Mouse (Mus musculus): ENCODE measurements around the gene Nudt9. TPM values are rescaled to one million over a fixed set of nuclear protein-coding genes. Genes with fewer than 3 reads are reported as not detected.
A peak's percentile ranks its signal among the peaks of the same experiment; 100 is the strongest.

Nudt9 gene
- polyA plus RNA-seq, 1 experiment from 2014 or later = 63.0 TPM

DNA sequence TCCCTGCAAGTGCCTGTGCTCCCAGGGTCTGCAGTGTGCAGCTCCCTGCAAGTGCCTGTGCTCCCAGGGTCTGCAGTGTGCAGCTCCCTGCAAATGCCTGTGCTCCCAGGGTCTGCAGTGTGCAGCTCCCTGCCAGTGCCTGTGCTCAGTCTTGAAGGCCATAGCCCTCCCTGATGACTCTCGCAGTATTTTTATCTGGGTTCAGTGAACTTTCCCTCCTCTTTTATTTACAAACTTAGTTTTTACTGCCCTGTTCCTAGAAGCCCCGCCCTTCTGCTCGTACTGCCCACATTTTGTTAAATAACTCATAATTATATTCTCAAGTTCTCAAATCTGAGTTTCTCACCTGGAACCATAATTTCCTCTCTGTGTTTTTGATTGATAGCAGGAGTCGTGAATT is 57.1 kb downstream of the Nudt9 start:
- no peak overlapping the region for H3K27ac ChIP-seq
- no peaks in the 10 kb centered on the region for H3K36me3 ChIP-seq
- H3K4me3 ChIP-seq = no peak overlapping the region
- H3K4me1 ChIP-seq = peaks cover 36% of the 10 kb centered on the region
- WGBS = 76% methylated on average over 4 of the region's 4 CpGs
- H3K27me3 ChIP-seq (ENCODE audit: low read depth, poor library complexity, severe bottlenecking) = no peaks in the 10 kb centered on the region
- no peaks in the 10 kb centered on the region for H3K9me3 ChIP-seq (replicated peaks)
- no peak for DNase-seq (ENCODE audit: low spot score)

DNA sequence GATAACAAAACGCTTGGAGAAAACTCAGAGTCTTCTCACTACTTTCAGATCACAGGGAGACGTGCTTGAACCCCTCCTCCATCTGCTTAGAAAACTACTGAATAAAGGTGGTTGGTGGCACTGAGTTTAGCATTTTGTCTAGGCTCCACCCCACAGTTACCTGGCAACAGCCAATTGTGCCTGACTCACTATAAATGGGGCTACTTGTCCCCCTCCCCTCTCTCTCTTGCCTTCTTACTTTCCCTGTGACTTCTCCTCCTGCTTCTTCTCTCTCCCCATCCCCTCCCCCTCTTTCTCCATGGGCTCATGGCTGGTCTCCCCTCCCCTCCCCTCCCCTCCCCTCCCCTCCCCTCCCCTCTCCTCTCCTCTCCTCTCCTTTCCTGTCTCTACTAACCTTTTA is 58.0 kb downstream of the Nudt9 start:
- H3K36me3 ChIP-seq = no peaks in the 10 kb centered on the region
- WGBS = 76% methylated on average over 2 of the region's 2 CpGs
- no peaks in the 10 kb centered on the region for H3K27me3 ChIP-seq (ENCODE audit: low read depth, poor library complexity, severe bottlenecking)
- H3K4me3 ChIP-seq = no peak overlapping the region
- H3K27ac ChIP-seq = no peak overlapping the region
- peaks cover 46% of the 10 kb centered on the region for H3K4me1 ChIP-seq
- H3K9me3 ChIP-seq (replicated peaks) = no peaks in the 10 kb centered on the region
- no peak for DNase-seq (ENCODE audit: low spot score)

DNA sequence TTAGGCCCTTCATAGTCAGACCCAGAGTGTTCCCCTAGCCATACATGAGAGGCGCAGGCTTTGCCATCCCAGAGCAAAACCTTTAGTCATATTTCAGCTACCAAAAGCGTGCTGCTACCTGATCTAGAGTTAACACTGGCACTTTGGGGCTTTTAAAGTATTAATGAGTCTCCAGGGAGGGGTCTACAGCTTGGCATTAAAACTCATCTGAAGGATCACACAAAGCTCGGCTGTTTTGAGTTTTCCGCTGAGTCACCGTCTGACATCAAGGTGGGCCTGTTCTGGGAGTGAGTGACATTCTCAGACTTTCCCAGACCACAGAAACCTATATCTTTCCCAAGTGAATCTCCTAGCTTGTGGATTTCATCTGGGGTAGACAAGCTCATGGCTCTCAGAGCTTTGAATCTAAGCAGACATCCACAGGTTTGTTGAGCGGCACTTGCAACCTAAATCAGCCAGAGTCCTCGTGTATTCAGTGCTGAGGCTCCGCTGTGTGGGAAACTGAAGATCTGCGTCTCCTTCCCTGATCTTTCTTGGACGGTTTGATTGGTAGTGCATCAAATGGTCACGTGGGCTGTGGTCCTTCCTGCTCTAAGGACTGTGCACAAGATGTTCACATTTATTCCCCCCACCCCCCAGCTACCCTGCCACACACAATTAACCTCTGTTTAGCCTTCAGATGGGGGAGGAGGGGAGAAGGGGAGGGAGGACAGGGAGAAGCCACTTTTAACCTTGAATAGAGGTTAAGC is 62.2 kb downstream of the Nudt9 start:
- WGBS = 52% methylated on average over 11 of the region's 11 CpGs
- H3K4me1 ChIP-seq = peaks cover 68% of the 10 kb centered on the region
- peak overlapping the region; percentile 63; the same call in 1 of the 2 replicates for H3K27ac ChIP-seq

DNA sequence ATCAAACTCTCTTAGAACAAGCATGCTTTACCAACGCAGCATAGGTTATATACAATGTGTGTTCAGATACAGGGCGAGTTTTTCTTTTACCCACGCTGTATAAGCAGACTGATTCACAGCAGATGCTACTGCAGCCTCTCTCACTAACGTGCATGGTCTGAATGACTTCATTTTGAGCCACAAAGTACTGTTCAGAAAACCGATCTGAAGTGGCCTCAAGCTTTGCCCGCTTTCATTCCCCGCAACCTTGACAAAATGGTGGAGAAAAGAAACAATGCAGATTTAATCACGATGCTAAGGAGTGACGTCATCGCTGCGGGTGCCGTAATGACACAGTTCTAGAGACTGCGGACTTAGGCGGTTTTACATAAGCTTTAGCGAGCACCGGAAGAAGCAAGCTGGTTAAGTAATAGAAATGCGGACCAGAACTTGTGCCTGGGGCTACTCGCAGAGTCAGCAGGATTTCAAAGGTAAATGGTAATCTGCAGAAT is 62.8 kb downstream of the Nudt9 start:
- peak; percentile 35 for DNase-seq (ENCODE audit: low spot score)
- Histone ChIP-seq H3K27me3 (ENCODE audit: low read depth, poor library complexity, severe bottlenecking) (no peaks in the 10 kb centered on the region), H3K36me3 (no peaks in the 10 kb centered on the region), H3K4me3 (peak overlapping the region; percentile 24), H3K4me1 (peaks cover 71% of the 10 kb centered on the region), H3K9me3 (replicated peaks) (no peaks in the 10 kb centered on the region), H3K27ac (peak overlapping the region; percentile 63; the same call in 1 of the 2 replicates)
- WGBS = 31% methylated on average over 18 of the region's 18 CpGs

More for the DNA sequence above, 62.2 kb downstream of the Nudt9 start:
- Histone ChIP-seq H3K27me3 (ENCODE audit: low read depth, poor library complexity, severe bottlenecking) (no peaks in the 10 kb centered on the region), H3K36me3 (no peaks in the 10 kb centered on the region), H3K4me3 (peak overlapping the region; percentile 24; the same call in 1 of the 2 replicates), H3K9me3 (replicated peaks) (no peaks in the 10 kb centered on the region)
- DNase-seq (ENCODE audit: low spot score) = peak; percentile 41

DNA sequence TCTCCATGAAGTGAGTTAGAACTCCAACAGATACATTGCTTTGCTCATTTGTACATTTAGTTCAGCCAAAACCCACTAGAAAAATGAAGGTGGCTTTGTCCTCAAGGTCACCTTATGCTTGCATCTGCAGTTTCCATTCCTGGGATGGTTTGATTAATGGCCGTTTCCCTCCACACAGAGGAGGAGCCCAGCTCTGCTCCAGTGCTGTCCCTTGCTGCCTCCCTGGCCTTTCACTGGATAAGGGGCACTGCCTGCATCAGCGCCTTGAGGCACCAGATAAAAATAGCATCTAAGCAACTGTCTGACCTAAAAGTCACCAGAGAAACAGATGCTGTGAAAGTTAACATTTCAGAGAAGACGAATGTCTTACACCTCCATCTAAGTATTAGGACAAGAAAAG is 63.4 kb downstream of the Nudt9 start:
- Histone ChIP-seq H3K27me3 (ENCODE audit: low read depth, poor library complexity, severe bottlenecking) (no peaks in the 10 kb centered on the region), H3K4me1 (peaks cover 65% of the 10 kb centered on the region), H3K36me3 (no peaks in the 10 kb centered on the region), H3K4me3 (peak overlapping the region; percentile 24; the same call in 1 of the 2 replicates), H3K27ac (no peak overlapping the region; the same call in 1 of the 2 replicates), H3K9me3 (replicated peaks) (no peaks in the 10 kb centered on the region)
- DNase-seq (ENCODE audit: low spot score) = no peak
- WGBS = 31% methylated on average over 3 of the region's 3 CpGs

DNA sequence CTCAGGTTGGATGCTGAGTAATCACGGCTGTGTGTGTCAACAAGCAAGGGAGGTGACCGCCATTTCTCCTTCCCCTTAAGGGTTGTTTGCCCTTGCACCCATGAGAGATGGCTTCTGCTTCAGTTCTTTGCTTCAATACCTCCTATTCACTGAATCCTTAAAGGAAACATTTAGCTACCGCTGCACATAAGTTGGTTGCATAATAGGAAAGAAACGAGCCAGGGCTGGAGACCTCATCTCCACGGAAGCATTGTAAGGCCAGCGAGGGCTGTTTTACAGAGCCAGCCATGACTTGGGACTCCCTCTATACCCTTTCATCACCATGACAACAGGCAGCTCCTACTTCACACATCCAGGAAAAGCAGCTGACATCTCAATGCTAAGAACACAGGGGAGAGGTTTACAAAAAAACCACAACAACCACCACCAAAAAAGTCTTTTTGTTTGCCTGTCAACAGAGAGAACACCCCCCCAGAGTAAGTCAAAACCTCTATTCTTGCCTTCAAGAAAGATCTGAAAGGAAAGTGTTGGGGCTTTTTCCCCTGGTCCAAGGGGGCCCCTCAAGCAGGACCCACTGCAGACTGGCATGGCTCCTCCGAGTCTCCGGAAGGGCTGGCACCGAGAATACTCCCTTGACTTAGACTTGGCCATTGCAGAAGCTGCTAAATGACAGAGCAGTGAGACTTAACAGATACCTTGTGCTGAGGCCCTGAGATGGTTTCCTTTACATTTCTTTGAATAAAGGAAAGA is 64.2 kb downstream of the Nudt9 start:
- DNase-seq (ENCODE audit: low spot score) = no peak
- Histone ChIP-seq H3K4me1 (peaks cover 64% of the 10 kb centered on the region), H3K36me3 (no peaks in the 10 kb centered on the region), H3K27me3 (ENCODE audit: low read depth, poor library complexity, severe bottlenecking) (no peaks in the 10 kb centered on the region), H3K27ac (no peak overlapping the region), H3K9me3 (replicated peaks) (no peaks in the 10 kb centered on the region), H3K4me3 (no peak overlapping the region)
- 43% methylated on average over 9 of the region's 9 CpGs for WGBS

DNA sequence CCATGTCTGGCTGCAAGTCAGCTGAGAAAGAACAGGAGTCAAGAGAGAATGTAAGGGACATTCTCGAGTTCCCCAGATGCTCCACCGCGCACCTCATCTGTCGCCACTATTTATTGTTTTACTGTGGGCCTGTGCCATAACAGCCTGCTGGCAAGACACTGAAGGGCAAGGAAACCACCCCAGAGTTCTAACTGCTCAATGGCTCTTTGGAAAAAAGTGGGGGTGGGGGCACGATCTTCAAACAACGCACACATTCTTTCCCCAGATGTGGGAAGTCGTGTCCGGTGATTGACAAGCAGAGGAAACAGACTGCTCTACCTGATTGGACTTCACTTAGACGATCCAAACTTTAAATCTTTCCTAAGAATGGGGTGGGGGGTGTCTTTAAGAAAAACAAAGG is 65.9 kb downstream of the Nudt9 start:
- whole genome bisulfite sequencing = 6% methylated on average over 9 of the region's 9 CpGs
- Histone ChIP-seq H3K27ac (peak overlapping the region; percentile 69; the same call in 1 of the 2 replicates), H3K36me3 (no peaks in the 10 kb centered on the region), H3K27me3 (ENCODE audit: low read depth, poor library complexity, severe bottlenecking) (no peaks in the 10 kb centered on the region), H3K4me3 (peak overlapping the region; percentile 25), H3K9me3 (replicated peaks) (no peaks in the 10 kb centered on the region), H3K4me1 (peaks cover 64% of the 10 kb centered on the region)
- peak; percentile 47 for DNase-seq (ENCODE audit: low spot score)

DNA sequence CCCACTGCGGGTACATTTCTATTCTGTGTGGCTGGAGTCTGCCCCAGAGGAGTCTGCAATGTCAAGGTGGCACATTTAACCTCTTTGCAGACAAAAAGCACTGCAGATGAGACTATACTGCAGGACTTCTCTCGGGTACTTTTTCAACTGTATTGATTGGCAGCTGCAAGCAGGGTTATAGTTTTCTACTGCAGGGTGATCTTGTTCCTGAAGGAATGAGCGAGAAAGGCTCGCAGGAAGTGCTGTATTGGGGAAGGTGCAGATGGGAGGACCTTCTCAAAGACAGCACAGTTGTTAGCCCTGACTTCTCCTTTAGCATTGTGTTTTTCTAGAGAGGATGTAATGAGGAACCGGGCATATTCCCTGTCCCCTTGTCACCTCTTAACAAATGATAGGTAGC is 66.4 kb downstream of the Nudt9 start:
- Histone ChIP-seq H3K4me3 (peak overlapping the region; percentile 25), H3K4me1 (peaks cover 63% of the 10 kb centered on the region), H3K36me3 (no peaks in the 10 kb centered on the region), H3K27ac (peak overlapping the region; percentile 69; the same call in 1 of the 2 replicates), H3K9me3 (replicated peaks) (no peaks in the 10 kb centered on the region), H3K27me3 (ENCODE audit: low read depth, poor library complexity, severe bottlenecking) (no peaks in the 10 kb centered on the region)
- DNase-seq (ENCODE audit: low spot score) = no peak
- WGBS = 16% methylated on average over 5 of the region's 5 CpGs

DNA sequence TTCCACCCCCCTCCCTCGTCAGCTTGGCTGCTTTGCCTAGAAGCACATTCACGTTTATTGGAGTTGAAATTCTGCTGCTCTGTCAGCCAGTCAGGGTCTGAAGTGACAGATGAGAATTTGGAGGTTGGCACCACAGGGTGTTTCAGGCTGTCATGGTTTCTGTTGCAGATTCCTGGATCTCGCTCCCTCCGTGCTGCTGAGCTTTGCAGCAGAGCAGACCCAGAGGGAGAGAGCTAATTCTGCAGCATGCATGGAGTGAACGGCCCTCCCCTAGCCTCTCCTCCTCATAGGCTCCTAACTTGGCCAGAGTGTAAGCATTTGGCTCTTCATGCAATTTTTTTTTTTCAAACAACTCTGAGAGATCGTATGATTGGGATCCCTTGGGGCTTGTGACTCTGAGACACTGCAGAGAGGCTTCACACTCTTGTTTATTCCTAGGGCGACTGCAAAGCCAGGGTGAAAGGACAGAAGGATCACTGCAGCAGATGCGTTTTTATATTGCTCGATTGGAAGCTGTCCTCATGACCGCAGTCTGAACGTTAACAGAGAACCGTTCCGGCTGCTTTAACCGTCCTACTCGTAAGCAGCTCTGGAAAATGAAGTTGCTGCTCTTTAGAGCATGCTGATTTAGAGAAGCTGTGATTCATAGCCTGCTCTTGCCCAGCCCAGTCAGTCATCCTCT is 67.5 kb downstream of the Nudt9 start, which contains the start of gene Sparcl1:
TSS of gene Sparcl1 (minus strand) at position 243 of the 682 bp plus-strand sequence.
- DNase-seq (ENCODE audit: low spot score) = no peak

More for the DNA sequence above, 67.5 kb downstream of the Nudt9 start, which contains the start of gene Sparcl1:
- Histone ChIP-seq H3K36me3 (no peaks in the 10 kb centered on the region), H3K4me3 (peak within 1 kb of the TSS; percentile 25), H3K4me1 (peaks cover 52% of the 10 kb centered on the region), H3K27ac (peak within 1 kb of the TSS; percentile 69), H3K9me3 (replicated peaks) (no peaks in the 10 kb centered on the region), H3K27me3 (ENCODE audit: low read depth, poor library complexity, severe bottlenecking) (no peaks in the 10 kb centered on the region)
- 32% methylated on average over 15 of the region's 15 CpGs for WGBS

Small RNA genes lying within 50 kb of the gene (microRNA-seq; reads per million reads assigned to microRNA genes)
- gene Mir5619 = 2.3 reads per million

Other genes starting within 250 kb of the Nudt9 start
- gene Klhl8, start 135.0 kb upstream of the Nudt9 start, polyA plus RNA-seq (2016; fragmentation: Nextera tagmentation; extraction: Ambion mirVana) = 7.3 and 9.7 TPM in 2 replicates
- gene Hsd17b13, start 68.9 kb upstream of the Nudt9 start, polyA plus RNA-seq (2016; fragmentation: Nextera tagmentation; extraction: Ambion mirVana) = not detected in 2 replicates
- 1.9 and 2.4 TPM in 2 replicates for gene Hsd17b11, start 24.4 kb upstream of the Nudt9 start, polyA plus RNA-seq (2016; fragmentation: Nextera tagmentation; extraction: Ambion mirVana)
- gene Gm17660, start 31.3 kb downstream of the Nudt9 start, polyA plus RNA-seq (2016; fragmentation: Nextera tagmentation; extraction: Ambion mirVana) = not detected in 2 replicates
- gene Sparcl1, start 67.4 kb downstream of the Nudt9 start, polyA plus RNA-seq (2016; fragmentation: Nextera tagmentation; extraction: Ambion mirVana) = 9.4 and 17.1 TPM in 2 replicates
- not detected in 2 replicates for gene Dspp, start 124.4 kb downstream of the Nudt9 start, polyA plus RNA-seq (2016; fragmentation: Nextera tagmentation; extraction: Ambion mirVana)
- gene Dmp1, start 156.3 kb downstream of the Nudt9 start, polyA plus RNA-seq (2016; fragmentation: Nextera tagmentation; extraction: Ambion mirVana) = not detected in 2 replicates